Mouse (Mus musculus) thymus, adult 2 months (tissue): ENCODE measurements at regions not wholly inside any gene's neighbourhood (a gene's known extent, or its start where the extent isn't known, plus 50 kb on each side); places are given as distances from the start of the nearest gene placed in this dataset.

Source experiments
- CTCF ChIP-seq: fragments of 200-500 bp; IDR thresholded peaks from 2 replicates; pipeline ENCODE4 v1.5.1; 2012; ENCODE audit warnings: mild to moderate bottlenecking, control low read depth, low read length, moderate library complexity, borderline replicate concordance; ENCODE audit not compliant: control insufficient read depth, poor library complexity, insufficient read depth; ENCODE audit errors: extremely low read depth
- POLR2A ChIP-seq: fragments of 200-500 bp; IDR thresholded peaks from 2 replicates; pipeline ENCODE4 v1.6.1; 2012; ENCODE audit warnings: mild to moderate bottlenecking, low read length, control low read depth, moderate library complexity; ENCODE audit not compliant: control insufficient read depth, poor library complexity, insufficient read depth; ENCODE audit errors: extremely low read depth

- TF ChIP-seq CTCF, result no peak
- TF ChIP-seq POLR2A, result no peak
Measured at GRCm38 (mm10) chr4:7992944-7993343, 245.9 kb downstream of the Car8 start.
